Mouse (Mus musculus) liver, embryonic 14.5 days (tissue): ENCODE measurements at regions not wholly inside any gene's neighbourhood (a gene's known extent, or its start where the extent isn't known, plus 50 kb on each side); places are given as distances from the start of the nearest gene placed in this dataset.

Experiments used
- ATAC-seq: fragments of 200-750 bp; cut with Nextera tagmentation; 2 replicates; pipeline ENCODE4 v1.8.0; 2017; ENCODE audit warnings: moderate number of reproducible peaks, mild to moderate bottlenecking, moderate library complexity; ENCODE audit not compliant: insufficient read depth
- DNase-seq, 3 experiments: peaks; one replicate each; pipeline ENCODE4 v3.0.0-alpha.2; 2012 to 2013; ENCODE audit warnings: low read depth in 3 of 3, low spot score in 3 of 3
- H3K27ac ChIP-seq: fragments of 300-500 bp; sonication (generic); 2 replicates; pipeline ENCODE4 v1.5.1; 2014; ENCODE audit warnings: moderate library complexity, mild to moderate bottlenecking, control low read depth, inconsistent platforms
- H3K27me3 ChIP-seq: fragments of 300-500 bp; sonication (generic); 2 replicates; pipeline ENCODE4 v1.6.1; 2014; ENCODE audit warnings: mild to moderate bottlenecking, low read length, moderate library complexity; ENCODE audit not compliant: control insufficient read depth, insufficient read depth
- H3K36me3 ChIP-seq: fragments of 300-500 bp; sonication (generic); replicated peaks from 2 replicates; pipeline ENCODE4 v1.6.1; 2014; ENCODE audit warnings: low read depth; ENCODE audit not compliant: control insufficient read depth, insufficient read depth
- H3K4me1 ChIP-seq, 2 experiments: fragments of 200-500 bp in 1 of 2; fragments of 300-500 bp in 1 of 2; sonication (generic) in 1 of 2; replicated peaks; 2 replicates each; pipeline ENCODE4 v1.6.1; 2012 to 2014; ENCODE audit warnings: antibody characterized with exemption in 1 of 2, inconsistent platforms in 1 of 2, low read length in 1 of 2; ENCODE audit not compliant: control insufficient read depth in 2 of 2, insufficient read depth in 2 of 2
- H3K4me2 ChIP-seq: fragments of 300-500 bp; sonication (generic); 2 replicates; pipeline ENCODE4 v1.6.1; 2014; ENCODE audit warnings: low read depth, mild to moderate bottlenecking, control low read depth, moderate library complexity
- H3K4me3 ChIP-seq, 2 experiments: fragments of 200-500 bp in 1 of 2; fragments of 300-500 bp in 1 of 2; sonication (generic) in 1 of 2; 2 replicates each; pipeline ENCODE4 v1.5.1; 2012 to 2014; ENCODE audit warnings: low read depth in 2 of 2, low read length in 2 of 2, mild to moderate bottlenecking in 2 of 2, control low read depth in 1 of 2, inconsistent platforms in 1 of 2, moderate library complexity in 1 of 2; ENCODE audit not compliant: insufficient read depth in 1 of 2
- H3K9ac ChIP-seq: fragments of 300-500 bp; sonication (generic); replicated peaks from 2 replicates; pipeline ENCODE4 v1.6.1; 2014; ENCODE audit warnings: mild to moderate bottlenecking, control low read depth, moderate library complexity
- H3K9me3 ChIP-seq: fragments of 300-500 bp; sonication (generic); 2 replicates; pipeline ENCODE4 v1.6.1; 2016; ENCODE audit warnings: low read length, mixed read lengths; ENCODE audit not compliant: control insufficient read depth
- CTCF ChIP-seq: IDR thresholded peaks from 2 replicates; pipeline ENCODE4 v1.5.1; 2016; ENCODE audit warnings: antibody characterized with exemption, low read depth, control low read depth
- EP300 ChIP-seq: IDR thresholded peaks from 2 replicates; pipeline ENCODE4 v1.6.1; 2016; ENCODE audit warnings: antibody characterized with exemption, low read depth
- WGBS: fragments of 180-500 bp; shearing (Covaris S2); extraction: QIAGEN DNeasy Blood & Tissue Kit; methylation state at CpG from one replicate; pipeline ENCODE4 v1.1.7; 2014; ENCODE audit not compliant: insufficient replicate concordance; 5-methylcytosine and 5-hydroxymethylcytosine counted together

- Histone ChIP-seq H3K4me1 (peaks cover 27 to 36% of the 10 kb centered on the region in 2 experiments), H3K9ac (no peak overlapping the region), H3K9me3 (no peaks in the 10 kb centered on the region), H3K36me3 (no peaks in the 10 kb centered on the region), H3K4me3 (no peak overlapping the region), H3K4me2 (peak overlapping the region; percentile 2; the same call in 1 of the 2 replicates), H3K27ac (no peak overlapping the region), H3K27me3 (no peaks in the 10 kb centered on the region)
- ATAC-seq, result peak; percentile 27; the same call in 1 of the 2 replicates
- DNase-seq, result peak in 2 of 3 experiments; percentile 55 to 57
- 9% methylated on average over 8 of the region's 8 CpGs for WGBS
- TF ChIP-seq EP300 (no peak), CTCF (peak; percentile 95)
Observed at GRCm38 (mm10) chr6:31660778-31661177, 97.0 kb upstream of the Podxl start.

GRCm38 (mm10) chr6:31659901-31660300, 96.1 kb upstream of the Podxl start:
- Histone ChIP-seq H3K4me1 (peaks cover 27 to 38% of the 10 kb centered on the region in 2 experiments), H3K9me3 (no peaks in the 10 kb centered on the region), H3K4me2 (peak overlapping the region; percentile 96), H3K27ac (peak overlapping the region; percentile 91), H3K36me3 (no peaks in the 10 kb centered on the region), H3K27me3 (no peaks in the 10 kb centered on the region), H3K9ac (no peak overlapping the region), H3K4me3 (no peak overlapping the region)
- no peak for TF ChIP-seq CTCF
- ATAC-seq (no peak), DNase-seq (no peak)
- WGBS, result 53% methylated on average over 4 of the region's 4 CpGs

DNA sequence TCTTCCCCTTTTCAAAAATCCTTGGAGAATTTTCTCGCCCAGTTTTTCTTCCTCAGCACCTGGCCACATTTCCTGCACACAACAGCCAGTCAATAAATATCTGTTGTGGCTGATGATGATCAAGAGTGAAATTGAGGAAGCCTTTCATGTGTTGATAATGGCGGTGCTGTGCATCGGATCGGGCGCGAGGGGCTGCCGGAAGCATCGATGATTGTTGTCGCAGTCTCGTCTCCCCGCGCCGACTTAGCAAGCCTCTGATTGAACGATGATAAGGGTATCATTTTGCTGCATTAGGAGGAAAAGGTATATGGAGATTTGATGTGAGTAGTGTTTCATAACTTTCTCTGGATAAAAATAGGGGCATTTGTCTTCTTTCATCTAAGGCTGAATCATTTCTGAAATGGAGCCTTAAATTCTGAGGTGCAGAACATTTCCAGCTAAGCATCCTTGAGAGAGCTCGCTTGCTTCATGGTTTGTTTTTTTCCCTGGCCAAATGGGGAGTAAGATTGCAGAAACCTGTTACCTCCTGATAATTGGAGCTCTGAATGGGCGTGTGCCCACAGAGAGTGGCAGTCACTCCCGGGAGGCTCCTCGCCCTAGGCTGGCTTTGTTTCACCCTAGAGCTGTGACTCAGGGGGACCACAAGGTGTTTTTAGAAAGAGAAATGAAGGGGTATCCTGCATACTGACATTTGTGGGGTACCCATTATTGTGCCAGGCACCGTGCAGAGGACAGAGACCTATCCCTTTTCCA, 94.8 kb upstream of the Podxl start:
- WGBS, result 19% methylated on average over 19 of the region's 19 CpGs
- peak; percentile 83 to 88 (median 87) for DNase-seq
- Histone ChIP-seq H3K9ac (peak overlapping the region; percentile 72), H3K4me2 (peak overlapping the region; percentile 96), H3K4me3 (peak overlapping the region; percentile 51 to 52), H3K27me3 (no peaks in the 10 kb centered on the region), H3K9me3 (no peaks in the 10 kb centered on the region), H3K36me3 (no peaks in the 10 kb centered on the region), H3K4me1 (peaks cover 28 to 41% of the 10 kb centered on the region in 2 experiments), H3K27ac (peak overlapping the region; percentile 91)
- TF ChIP-seq CTCF, result no peak
- peak; percentile 93 for TF ChIP-seq EP300
- ATAC-seq, result peak; percentile 94

DNA sequence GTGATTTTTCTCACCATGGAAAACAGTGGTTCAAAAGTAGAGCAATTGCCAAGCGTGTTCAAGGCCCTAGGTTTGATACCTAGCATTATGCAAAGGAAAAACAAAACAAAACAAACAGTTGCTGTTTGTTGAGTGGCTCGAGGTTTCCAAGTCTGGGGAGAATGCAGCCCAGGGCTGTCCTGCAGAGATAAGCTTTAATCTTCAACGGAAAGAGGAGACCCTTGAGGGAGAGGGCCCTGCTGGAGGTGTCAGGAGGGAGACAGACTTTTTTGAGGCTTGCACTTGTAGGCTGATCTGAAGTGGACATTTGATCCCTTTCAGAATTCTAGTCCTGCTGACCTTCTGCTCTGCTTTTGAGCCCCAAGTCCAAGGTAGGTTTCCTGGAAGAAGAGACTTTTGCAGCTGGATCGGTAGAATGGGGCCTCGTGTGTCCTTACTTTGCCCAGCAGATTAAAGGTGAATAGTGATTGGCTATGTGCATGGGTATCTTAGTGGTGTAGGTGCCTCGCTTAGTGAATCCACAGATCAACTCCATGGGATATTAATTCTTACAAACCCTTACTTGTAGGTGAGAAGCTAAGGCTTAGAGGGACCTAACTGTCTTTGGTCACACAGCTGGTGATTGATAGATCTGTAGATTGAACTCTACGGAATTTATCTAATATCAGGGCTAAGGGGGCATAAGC, 87.2 kb upstream of the Podxl start:
- TF ChIP-seq CTCF, result no peak; the same call in 1 of the 2 replicates
- peak; percentile 92 for TF ChIP-seq EP300
- H3K36me3 ChIP-seq, result no peaks in the 10 kb centered on the region
- H3K9me3 ChIP-seq, result no peaks in the 10 kb centered on the region
- H3K27ac ChIP-seq, result peak overlapping the region; percentile 70
- H3K4me1 ChIP-seq, result peaks cover 34 to 49% of the 10 kb centered on the region in 2 experiments
- H3K4me2 ChIP-seq, result peak overlapping the region; percentile 66
- peak overlapping the region; percentile 58 for H3K9ac ChIP-seq
- ATAC-seq, result peak; percentile 94
- peak overlapping the region; percentile 23 to 28; a peak in 2 of 4 replicates for H3K4me3 ChIP-seq
- peak in 2 of 3 experiments; percentile 60 to 61 for DNase-seq
- no peaks in the 10 kb centered on the region for H3K27me3 ChIP-seq
- 14% methylated on average over 7 of the region's 7 CpGs for WGBS

- no peak for DNase-seq
- H3K9me3 ChIP-seq, result no peaks in the 10 kb centered on the region
- no peak overlapping the region for H3K4me3 ChIP-seq
- H3K27ac ChIP-seq, result no peak overlapping the region
- H3K27me3 ChIP-seq, result no peaks in the 10 kb centered on the region
- no peak for ATAC-seq
- H3K9ac ChIP-seq, result no peak overlapping the region
- no peaks in the 10 kb centered on the region for H3K36me3 ChIP-seq
- TF ChIP-seq EP300 (no peak), CTCF (no peak)
- no peak overlapping the region for H3K4me2 ChIP-seq
- 85% methylated on average over 6 of the region's 6 CpGs for WGBS
- peaks cover 29 to 41% of the 10 kb centered on the region in 2 experiments for H3K4me1 ChIP-seq
Observed at GRCm38 (mm10) chr6:31645261-31645660, 81.5 kb upstream of the Podxl start.
